Mouse (Mus musculus) layer of hippocampus, adult 8-10 months (tissue): ENCODE results near the gene Syvn1. TPM values are rescaled to one million over a fixed set of nuclear protein-coding genes. Genes with fewer than 3 reads are reported as not detected.
A peak's percentile ranks its signal among the peaks of the same experiment; 100 is the strongest.

ENCODE experiments used
- DNase-seq, 2 experiments: peaks; one replicate each; pipeline ENCODE4 v3.0.0; 2022; ENCODE audit warnings: low spot score in 2 of 2
- total RNA-seq, 4 experiments: library from RNA; stranded (reverse); gene quantifications; 2 replicates each; pipeline ENCODE4 v1.2.4; 2022

Syvn1 gene
- total RNA-seq, 4 experiments from 2014 or later = 40.4 to 48.8 (median 43.7) TPM

DNA sequence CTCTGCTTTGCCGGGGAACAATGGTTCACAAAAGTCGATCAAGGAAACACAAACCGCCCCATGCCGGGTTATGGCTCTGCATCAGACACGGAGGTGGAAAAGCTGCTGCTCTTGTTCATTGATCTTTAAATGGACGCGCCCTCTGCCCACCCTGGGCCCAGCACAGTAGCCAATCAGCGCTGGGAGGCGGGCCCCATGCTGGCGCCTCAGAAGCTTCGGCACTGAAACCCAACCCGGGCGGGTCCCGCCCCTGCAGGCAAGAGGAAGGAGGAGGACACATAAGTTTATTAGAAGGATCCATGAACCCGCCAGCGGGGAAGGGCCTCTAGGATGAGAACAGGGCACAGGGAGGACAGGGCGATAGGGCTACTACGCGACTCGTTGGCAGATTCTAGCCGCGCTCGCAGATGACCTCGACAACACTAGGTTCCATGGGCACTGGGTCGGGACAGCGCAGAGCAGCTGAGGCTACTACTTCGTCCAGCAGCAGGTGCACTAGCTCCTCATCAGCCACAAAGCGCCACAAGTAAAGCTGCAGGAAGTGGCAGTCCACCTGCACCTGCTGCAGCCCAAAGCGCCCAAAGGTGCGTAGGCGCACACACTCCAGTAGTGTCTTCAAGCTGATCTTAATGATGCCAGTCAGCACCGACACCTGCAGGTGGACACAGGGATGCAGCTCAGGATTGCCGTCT is 21.5 kb downstream of the Syvn1 start, which contains the start of gene Tm7sf2:
Gene Tm7sf2, minus strand, starts transcription at position 650 of the 692 bp plus-strand sequence.
- DNase-seq = peak; percentile 80 to 85

DNA sequence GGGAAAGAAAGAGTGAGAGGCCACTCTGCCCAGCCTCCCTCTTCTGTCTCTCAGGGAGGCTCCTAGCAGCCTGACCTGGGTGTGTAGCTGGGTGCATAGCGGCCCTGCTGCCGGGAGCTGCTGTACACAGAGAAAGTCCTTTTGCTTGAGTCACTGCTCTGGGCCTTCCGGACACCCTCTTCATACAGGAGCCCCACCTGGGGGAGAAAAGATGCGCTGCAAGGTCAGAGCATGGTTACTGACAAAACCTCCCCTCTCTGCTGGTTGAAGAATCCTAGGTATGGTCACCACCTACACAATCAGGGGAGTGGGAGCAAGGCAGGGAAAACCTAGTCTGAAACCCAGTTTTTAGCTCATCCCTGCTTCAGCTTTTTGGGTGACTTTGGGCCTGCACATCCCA is 22.6 kb downstream of the Syvn1 start:
- no peak for DNase-seq

DNA sequence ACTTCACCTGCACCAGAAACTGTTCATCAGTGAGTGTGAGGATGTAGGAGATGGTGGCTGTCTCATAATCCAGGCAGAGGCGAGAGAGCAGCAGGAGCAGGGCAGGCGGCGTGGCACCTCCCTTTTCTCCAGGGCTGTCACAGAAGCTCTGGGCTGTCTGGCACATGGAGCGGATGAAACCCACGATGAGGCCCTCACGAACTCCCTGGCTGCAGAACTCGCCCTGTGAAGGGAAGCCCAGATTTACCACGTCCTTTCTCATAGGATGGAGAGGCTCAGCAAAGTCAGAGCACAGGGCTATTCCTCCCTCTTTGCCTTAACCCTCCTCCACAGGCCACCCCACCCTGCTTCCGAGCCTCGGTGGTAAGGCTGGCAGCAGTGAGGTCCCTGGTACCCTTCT is 23.5 kb downstream of the Syvn1 start:
- no peak for DNase-seq

DNA sequence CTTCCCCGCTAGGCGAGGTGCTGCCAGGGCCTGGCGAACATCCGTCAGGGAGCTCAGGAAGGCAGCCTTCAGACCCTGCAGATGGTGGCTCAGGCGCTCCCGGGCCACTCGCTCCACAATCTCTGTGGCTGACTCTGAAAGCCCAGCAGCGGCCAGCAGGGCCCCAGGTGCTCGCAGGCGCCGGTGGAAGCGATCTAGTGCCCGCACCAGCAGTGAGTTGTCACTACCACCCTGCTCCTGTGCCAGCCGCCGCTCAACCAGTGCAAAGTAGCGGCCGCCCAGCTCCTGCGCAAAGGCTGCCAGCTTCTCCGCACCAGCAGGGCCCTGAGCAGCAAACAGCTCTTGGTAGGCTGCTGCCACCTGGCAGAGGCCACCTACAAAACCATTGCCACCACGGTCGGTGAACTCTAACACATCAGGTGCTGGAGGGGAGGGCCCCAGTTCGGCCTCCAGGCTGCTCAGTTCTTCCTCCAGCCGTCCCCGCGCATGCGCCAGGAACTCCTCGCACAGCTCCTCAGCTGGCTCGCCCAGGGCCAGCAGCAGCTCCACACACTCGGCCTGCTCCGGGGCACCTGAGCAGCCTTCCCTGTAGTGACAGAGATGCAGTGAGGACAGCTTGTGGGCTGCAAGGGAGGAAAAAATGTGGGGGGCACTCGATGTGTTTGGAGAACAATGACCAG is 24.3 kb downstream of the Syvn1 start:
- DNase-seq = no peak

DNA sequence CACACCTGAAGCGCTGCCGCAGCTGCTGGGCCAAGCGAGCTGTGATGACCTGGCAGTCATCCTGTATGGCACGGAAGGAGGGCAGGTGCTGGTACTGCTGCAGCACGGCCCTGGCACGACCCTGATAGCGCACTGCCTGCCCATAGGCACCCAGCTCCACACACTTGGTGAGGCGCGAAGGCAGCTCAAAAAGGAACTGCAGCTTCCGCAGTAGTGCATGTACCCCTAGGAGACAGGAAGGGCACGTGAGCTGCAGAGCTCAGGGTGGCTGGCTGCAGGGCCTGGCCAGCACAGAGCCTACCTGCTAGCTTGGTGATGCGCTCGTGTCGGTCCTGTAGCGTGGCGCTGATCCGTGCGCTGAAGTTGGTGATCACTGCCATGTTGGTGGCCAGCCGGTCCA is 24.9 kb downstream of the Syvn1 start:
- DNase-seq = no peak

DNA sequence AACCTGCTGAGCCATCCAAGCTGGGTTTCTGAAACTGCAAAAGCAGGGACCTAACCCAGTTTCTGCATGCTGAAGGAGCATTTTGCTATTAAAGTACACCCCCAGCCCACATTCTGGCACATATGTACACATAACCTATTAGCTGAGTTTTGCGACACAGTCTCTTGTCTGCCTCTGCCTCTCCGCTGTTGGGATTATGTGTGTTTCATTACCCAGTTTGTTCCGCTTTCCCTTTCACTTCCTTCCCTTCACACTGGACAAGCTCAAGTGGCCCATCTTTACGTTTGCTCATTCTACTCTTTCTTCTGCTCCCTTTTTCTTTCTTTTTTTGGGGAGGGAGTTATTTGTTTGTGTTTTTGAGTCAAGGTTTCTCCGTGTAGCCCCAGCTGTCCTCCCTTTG is 27.5 kb downstream of the Syvn1 start:
- no peak for DNase-seq

DNA sequence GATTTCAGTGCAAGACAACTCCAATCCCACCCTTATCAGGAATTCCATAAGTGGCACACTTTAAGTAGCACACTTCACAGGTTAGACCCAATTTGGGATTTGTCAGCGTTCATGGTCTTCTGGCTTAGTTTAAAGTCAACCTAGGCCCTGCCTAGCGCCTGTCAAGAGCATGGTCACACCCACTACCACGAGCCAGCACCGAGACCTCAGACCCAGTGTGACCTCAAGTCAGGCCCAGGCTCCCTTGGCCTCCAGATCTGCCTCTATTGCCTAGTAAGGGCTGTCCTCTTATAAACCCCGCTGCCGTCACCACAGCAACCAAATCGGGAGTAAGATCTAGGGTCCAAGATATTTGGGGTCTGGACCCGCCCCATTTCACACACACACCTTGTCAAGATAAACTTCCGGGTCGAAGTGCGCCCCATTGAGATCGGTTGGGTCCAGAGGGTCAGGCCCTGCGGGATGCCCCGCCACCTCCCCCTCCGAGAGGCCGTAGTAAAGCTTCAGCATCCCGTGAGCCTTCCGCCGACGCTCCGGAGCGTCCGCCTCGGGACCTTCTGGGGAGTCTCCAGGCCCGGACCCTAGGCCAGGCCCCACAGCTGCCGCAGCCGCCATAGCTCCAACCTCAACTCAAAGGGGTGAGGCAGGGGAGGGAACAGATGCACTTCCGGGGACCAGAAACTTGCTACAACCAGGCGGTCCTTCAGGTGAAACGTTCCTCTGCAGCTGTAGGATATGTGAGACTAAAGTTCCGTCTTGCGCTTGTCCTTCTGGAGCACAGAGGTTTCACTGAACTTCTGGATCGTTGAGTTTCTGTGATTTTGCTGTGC is 30.4 kb downstream of the Syvn1 start, which contains the start of gene Vps51:
Gene Vps51, minus strand, starts transcription at position 668 of the 830 bp plus-strand sequence.
- peak; percentile 78 to 88 for DNase-seq

DNA sequence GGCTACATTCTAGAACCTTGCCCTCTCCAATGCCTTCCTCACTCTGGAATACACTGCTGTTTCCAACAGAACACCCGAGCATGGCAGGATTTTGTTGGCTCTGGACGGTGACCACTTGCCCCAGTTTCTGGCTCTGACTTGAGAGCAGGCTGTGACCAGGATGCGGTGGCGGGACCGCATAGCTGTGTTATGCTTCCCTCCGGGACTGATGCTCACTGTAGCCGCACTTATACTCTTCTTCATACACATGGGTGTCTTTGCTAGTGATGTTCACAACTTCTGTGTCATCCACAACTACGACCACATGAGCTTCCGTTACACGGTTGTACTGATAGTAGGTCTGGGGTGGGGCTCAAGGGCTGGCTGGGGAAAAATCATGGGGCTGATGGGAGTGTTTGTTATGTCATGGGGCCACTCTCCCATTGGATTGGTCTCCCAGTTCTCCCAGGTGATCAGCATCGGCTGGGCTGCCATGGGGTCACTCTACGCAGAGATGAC is 33.7 kb downstream of the Syvn1 start, which contains the start of gene Tmem262:
Gene Tmem262, plus strand, starts transcription at position 51 of the 498 bp plus-strand sequence.
- DNase-seq = no peak

DNA sequence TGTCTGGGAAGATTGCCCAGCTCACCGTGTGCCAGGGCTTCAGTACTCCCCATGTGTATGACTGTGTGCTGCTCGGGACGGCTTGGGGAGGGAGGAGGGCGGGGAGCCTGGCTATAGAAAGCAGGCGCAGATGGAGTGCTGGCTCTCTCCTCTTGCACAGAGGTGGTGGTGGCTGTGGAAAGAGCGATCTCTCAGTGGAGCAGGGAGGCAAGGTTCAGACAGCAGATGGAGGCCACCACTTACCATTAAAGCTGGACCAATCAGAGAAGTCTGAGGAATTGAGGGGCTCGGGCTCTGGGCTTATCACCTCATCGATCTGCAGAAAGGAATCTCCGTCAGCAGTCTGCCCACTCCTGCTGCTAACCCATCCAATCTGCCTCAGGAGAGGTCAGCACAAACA is 35.8 kb downstream of the Syvn1 start, which contains the start of gene Gm28374:
Gene Gm28374, minus strand, starts transcription at position 101 of the 400 bp plus-strand sequence.
- DNase-seq = no peak

DNA sequence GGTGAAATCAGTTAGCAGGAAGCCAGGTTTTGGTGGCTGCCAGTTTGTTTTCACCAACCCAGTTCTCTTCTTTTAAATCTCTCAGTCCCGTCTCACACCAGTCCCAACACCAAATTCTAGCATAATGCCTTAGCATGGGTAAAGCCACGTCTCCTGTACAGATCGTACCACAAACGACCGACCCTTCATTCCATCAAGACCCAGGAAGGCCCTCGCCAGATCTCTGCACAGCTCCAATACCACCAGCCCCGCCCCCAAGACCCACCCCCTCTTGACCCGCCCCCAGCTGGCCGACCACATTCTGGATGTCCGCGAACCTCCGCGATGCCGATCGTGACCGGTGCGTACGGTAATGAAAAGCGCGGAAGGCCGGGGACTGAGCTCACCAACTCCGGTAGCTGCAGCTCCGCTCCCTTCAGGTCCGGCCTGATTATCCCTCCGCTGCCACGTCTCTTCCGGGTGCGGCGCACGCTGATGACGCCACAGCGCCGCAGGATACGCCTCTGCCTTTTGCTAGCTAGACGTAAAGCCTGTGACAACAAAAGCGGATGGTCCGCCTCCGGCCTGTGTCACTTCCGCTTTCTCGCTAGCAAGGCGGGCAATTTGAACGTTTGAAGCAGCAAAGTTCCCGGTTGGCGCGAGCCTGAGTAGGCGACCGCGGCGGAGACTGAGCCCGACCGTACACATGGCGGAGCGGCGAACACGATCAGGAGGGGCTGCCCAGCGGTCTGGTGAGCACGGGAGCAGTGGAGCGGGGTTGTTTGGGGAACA is 38.3 kb downstream of the Syvn1 start, which contains the start of the genes Zfpl1 and Cdca5:
Gene Zfpl1, minus strand, starts transcription at position 479 of the 771 bp plus-strand sequence.
Gene Cdca5, plus strand, starts transcription at position 506 of the 771 bp plus-strand sequence.
- peak; percentile 96 to 97 for DNase-seq

DNA sequence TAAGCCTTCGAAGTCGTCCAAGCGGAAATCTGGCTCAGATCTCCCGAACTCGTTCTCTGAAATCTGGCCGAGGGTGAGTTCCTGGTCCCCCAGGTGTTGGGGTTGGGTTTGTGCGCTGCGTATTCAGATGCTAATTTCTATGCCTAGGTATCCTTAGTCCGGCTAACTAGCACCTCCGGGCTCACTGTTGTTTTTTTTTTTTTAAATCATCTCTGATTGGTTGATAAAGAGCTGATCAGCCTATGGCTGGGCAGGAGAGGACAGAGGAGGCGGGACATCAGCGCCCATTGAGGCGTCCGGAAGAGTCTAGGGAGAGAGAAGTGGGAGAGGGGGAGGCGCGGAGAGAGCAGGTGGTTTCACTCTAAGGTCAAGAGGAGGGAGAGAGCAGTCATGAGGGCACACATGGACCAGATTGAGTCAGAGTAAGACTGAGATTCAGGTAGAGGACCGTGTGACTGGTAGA is 39.1 kb downstream of the Syvn1 start:
- DNase-seq = no peak

DNA sequence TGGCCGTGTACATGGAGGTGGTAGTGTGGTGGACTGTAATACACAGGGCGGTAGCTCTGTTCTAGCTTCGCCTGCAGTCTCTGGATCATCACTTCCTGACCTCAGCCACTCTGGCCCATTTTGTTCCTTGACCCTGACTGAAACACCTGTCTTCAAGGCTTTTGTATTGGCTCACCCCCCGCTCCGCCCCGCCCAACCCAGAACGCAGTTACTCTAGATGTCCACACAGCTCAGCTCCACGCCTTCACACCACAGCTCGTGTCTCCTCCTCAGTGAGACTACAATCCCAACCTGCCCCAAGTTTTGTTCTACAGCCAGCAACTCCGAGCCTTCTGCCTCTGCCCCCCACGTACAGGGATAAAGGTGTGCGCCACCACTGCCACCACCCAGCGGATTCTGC is 42.5 kb downstream of the Syvn1 start:
- DNase-seq = no peak

DNA sequence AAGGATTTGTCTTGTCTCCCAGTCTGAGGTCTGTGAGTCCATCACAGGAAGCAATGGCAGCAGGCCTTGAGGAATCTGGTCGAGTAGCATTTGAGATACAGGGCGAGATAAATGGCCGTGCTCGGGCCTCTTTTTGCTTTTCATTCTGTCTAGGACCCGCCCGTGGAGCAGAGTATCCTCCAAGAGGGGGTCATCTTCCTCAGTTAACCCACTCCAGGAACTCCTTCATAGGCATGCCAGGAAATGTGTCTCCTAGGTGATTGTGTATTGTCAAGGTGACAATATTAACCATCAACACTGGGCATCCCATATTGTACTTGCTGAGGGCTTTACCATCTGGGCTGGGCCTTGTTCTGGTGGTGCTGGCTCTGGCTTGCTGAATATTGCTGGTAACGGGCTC is 47.7 kb downstream of the Syvn1 start, which contains the start of gene AC131692.1:
Gene AC131692.1, plus strand, starts transcription at position 301 of the 400 bp plus-strand sequence.
- DNase-seq = no peak

DNA sequence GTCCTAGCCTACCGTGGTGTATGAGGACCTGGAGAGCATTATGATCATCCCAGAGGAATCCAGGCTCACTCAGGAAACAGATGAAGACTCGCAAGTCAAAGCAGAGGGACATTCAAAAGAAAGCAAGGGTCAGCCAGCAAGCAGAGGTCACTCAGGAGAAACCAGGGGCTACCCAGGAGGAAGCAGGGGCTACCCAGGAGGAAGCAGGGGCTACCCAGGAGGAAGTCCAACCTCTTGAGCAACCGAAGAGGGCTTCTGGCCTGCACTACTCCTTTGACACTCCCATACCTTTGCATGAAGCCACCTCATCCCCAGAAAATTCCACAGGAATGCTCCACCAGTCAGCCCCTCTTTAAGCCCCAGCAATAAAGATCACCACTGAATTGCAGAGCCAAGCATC is 51.5 kb downstream of the Syvn1 start:
- no peak for DNase-seq

DNA sequence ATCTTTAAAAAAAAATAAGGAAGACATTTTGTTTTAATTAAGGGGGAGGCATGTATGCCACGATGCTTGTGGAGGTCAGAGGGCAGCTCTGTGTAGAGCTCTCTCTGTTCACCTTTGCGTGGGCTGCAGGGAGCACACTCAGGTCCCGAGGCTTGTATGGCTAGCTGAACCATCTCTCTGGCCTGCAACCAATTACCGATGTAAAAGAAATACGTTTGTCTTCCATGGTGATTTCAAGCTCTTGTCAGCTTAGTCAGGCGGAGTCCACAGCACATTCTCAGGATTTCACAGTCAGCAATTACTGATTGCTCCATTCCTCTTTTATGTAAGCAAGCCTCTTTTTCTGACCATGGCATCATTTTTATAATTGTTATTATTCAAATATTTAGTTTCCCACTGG is 54.8 kb downstream of the Syvn1 start:
- no peak for DNase-seq

DNA sequence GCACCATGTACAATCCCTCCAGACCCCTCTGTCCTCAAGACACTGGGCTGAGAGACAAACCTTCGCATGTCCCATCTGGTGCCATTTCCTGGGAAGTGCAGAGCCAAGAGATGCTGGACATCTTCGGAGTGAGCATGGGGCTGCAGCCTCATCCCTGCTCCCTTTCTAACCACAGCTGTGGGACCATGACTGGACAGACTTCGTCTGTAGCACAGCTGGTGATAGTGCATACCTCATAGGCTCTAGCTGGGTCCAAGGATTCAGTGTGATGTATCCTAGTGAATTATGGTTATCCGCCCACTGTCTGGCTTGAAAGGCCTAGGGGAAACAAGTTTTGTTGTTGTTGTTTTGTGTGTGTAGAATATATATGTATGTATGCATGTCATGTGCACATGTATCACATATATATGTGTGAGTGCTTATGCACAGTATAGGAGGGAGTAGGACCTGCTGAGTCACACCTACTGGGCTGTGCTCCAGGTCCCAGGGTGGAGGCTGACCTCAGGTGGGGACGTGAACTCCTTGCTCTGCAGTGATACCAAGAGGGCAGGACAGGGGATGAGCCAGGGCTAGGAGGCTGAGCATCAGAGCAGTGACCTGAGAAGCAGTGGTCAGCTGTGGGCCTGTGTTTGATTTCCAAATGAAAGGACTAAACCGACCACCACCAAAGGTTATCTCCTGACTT is 55.9 kb downstream of the Syvn1 start:
- DNase-seq = no peak
